Mouse (Mus musculus) midbrain, embryonic 14.5 days (tissue): ENCODE measurements around the gene Fam24b. TPM values are rescaled to one million over a fixed set of nuclear protein-coding genes. Genes with fewer than 3 reads are reported as not detected.
A peak's percentile ranks its signal among the peaks of the same experiment; 100 is the strongest.

Source experiments
- ATAC-seq: fragments of 200-750 bp; cut with Nextera tagmentation; 2 replicates; pipeline ENCODE4 v1.8.0; 2017; ENCODE audit warnings: moderate number of reproducible peaks, moderate library complexity; ENCODE audit not compliant: low FRiP score, low TSS enrichment
- DNase-seq: peaks from one replicate; pipeline ENCODE4 v3.0.0-alpha.2; 2015
- H3K27ac ChIP-seq: fragments of 300-500 bp; sonication (generic); replicated peaks from 2 replicates; pipeline ENCODE4 v1.5.1; 2014; ENCODE audit warnings: mild to moderate bottlenecking, low read depth, low read length, moderate library complexity
- H3K27me3 ChIP-seq: fragments of 300-500 bp; sonication (generic); 2 replicates; pipeline ENCODE4 v1.6.1; 2014; ENCODE audit warnings: low read length, control low read depth, mixed read lengths; ENCODE audit not compliant: control insufficient read depth, insufficient read depth
- H3K36me3 ChIP-seq: fragments of 300-500 bp; sonication (generic); 2 replicates; pipeline ENCODE4 v1.6.1; 2014; ENCODE audit warnings: low read length, control low read depth; ENCODE audit not compliant: control insufficient read depth, insufficient read depth
- H3K4me1 ChIP-seq: fragments of 300-500 bp; sonication (generic); 2 replicates; pipeline ENCODE4 v1.6.1; 2014; ENCODE audit warnings: mild to moderate bottlenecking, antibody characterized with exemption, low read length, control low read depth; ENCODE audit not compliant: control insufficient read depth, insufficient read depth
- H3K4me2 ChIP-seq: fragments of 300-500 bp; sonication (generic); 2 replicates; pipeline ENCODE4 v1.6.1; 2014; ENCODE audit warnings: mild to moderate bottlenecking, low read length, moderate library complexity
- H3K4me3 ChIP-seq: fragments of 300-500 bp; sonication (generic); replicated peaks from 2 replicates; pipeline ENCODE4 v1.5.1; 2014; ENCODE audit warnings: low read depth, low read length
- H3K9ac ChIP-seq: fragments of 300-500 bp; sonication (generic); replicated peaks from 2 replicates; pipeline ENCODE4 v1.6.1; 2014; ENCODE audit warnings: mild to moderate bottlenecking, low read length, moderate library complexity
- H3K9me3 ChIP-seq: fragments of 300-500 bp; sonication (generic); 2 replicates; pipeline ENCODE4 v1.6.1; 2016; ENCODE audit warnings: low read length, control low read depth, mixed read lengths; ENCODE audit not compliant: control insufficient read depth
- WGBS: fragments of 180-500 bp; shearing (Covaris S2); extraction: QIAGEN DNeasy Blood & Tissue Kit; methylation state at CpG from one replicate; pipeline ENCODE4 v1.1.7; 2014; 5-methylcytosine and 5-hydroxymethylcytosine counted together
- polyA plus RNA-seq: library from polyadenylated mRNA; unstranded; fragments of >200 nt; fragmentation: Nextera tagmentation; extraction: Ambion mirVana; gene quantifications from 2 replicates; pipeline ENCODE4 v1.2.1, GENCODE M21; 2014

Fam24b gene
- polyA plus RNA-seq, 1 experiment from 2014 or later: not detected

DNA sequence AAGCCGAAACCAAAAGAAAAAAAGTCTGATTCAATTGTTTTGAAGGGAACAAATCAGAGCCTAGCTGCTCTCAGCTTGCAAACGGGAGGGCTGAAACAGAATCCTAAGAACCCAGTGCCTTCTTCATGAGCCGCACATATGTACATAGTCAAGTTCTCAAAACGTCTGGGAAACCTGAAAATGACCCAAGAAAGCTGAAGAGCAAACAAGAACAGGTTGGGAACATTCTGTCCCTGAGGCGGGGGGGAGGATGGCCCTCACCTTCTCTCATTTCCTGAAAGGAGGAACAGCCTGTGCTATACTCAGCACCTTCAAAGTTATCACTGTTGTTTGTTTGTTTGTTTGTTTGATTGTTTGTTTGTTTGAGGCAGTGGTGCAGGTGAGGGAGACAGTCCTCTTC lies 22.6 kb downstream of the Fam24b start:
- Histone ChIP-seq H3K4me1 (no peaks in the 10 kb centered on the region), H3K36me3 (no peaks in the 10 kb centered on the region), H3K4me3 (no peak overlapping the region), H3K27me3 (no peaks in the 10 kb centered on the region), H3K9me3 (no peaks in the 10 kb centered on the region), H3K9ac (no peak overlapping the region), H3K4me2 (no peak overlapping the region), H3K27ac (no peak overlapping the region)
- WGBS: 86% methylated on average over 5 of the region's 5 CpGs
- DNase-seq (no peak), ATAC-seq (no peak)

GRCm38 (mm10) chr7:131303340-131303739 lies 26.0 kb downstream of the Fam24b start:
- Histone ChIP-seq H3K4me1 (no peaks in the 10 kb centered on the region), H3K27me3 (no peaks in the 10 kb centered on the region), H3K27ac (no peak overlapping the region), H3K9me3 (no peaks in the 10 kb centered on the region), H3K36me3 (no peaks in the 10 kb centered on the region), H3K4me3 (no peak overlapping the region), H3K4me2 (no peak overlapping the region), H3K9ac (no peak overlapping the region)
- WGBS: 85% methylated on average over 8 of the region's 8 CpGs
- ATAC-seq (no peak), DNase-seq (no peak)

- Histone ChIP-seq H3K27ac (no peak overlapping the region), H3K9me3 (no peaks in the 10 kb centered on the region), H3K9ac (no peak overlapping the region), H3K4me3 (no peak overlapping the region), H3K4me1 (no peaks in the 10 kb centered on the region), H3K4me2 (no peak overlapping the region), H3K27me3 (no peaks in the 10 kb centered on the region), H3K36me3 (no peaks in the 10 kb centered on the region)
- 77% methylated on average over 8 of the region's 8 CpGs for WGBS
- DNase-seq (peak; percentile 7), ATAC-seq (no peak)
Measured at GRCm38 (mm10) chr7:131297151-131297550, 32.2 kb downstream of the Fam24b start.

Other genes with a start within 250 kb of the Fam24b start
- gene 4933402N03Rik, start 183.2 kb downstream of the Fam24b start, polyA plus RNA-seq: not detected in 2 replicates
- not detected in 2 replicates for gene 5430419D17Rik, start 155.1 kb downstream of the Fam24b start, polyA plus RNA-seq
- gene Cuzd1, start 7.2 kb downstream of the Fam24b start, polyA plus RNA-seq: not detected in 2 replicates
- gene Fam24a, start 4.3 kb upstream of the Fam24b start, polyA plus RNA-seq: 0.42 TPM in 1 of 2 replicates, not detected in the other
- gene 2310057M21Rik, start 33.2 kb upstream of the Fam24b start, polyA plus RNA-seq: 28.8 and 28.9 TPM in 2 replicates
- gene Pstk, start 41.6 kb upstream of the Fam24b start, polyA plus RNA-seq: 42.8 and 46.3 TPM in 2 replicates
- 15.6 and 22.8 TPM in 2 replicates for gene Ikzf5, start 81.0 kb upstream of the Fam24b start, polyA plus RNA-seq
- gene Acadsb, start 81.1 kb upstream of the Fam24b start, polyA plus RNA-seq: 99.3 and 125 TPM in 2 replicates
- gene Hmx3, start 213.4 kb upstream of the Fam24b start, polyA plus RNA-seq: 0.15 and 0.33 TPM in 2 replicates
- 0.07 and 0.09 TPM in 2 replicates for gene Hmx2, start 219.3 kb upstream of the Fam24b start, polyA plus RNA-seq
- gene Bub3, start 230.7 kb upstream of the Fam24b start, polyA plus RNA-seq: 167 and 169 TPM in 2 replicates